Mouse (Mus musculus) gastrocnemius, postnatal 4 days (tissue): ENCODE results near the gene Igf1. TPM values are rescaled to one million over a fixed set of nuclear protein-coding genes. Genes with fewer than 3 reads are reported as not detected.

ENCODE experiments used
- DNase-seq, 2 experiments: peaks; one replicate each; pipeline ENCODE4 v3.0.0; 2021 to 2022; ENCODE audit warnings: low spot score in 2 of 2, mixed read lengths in 2 of 2
- total RNA-seq, 2 experiments: library from RNA; stranded (reverse); gene quantifications; 2 replicates each; pipeline ENCODE4 v1.2.3; 2021

The Igf1 gene
- total RNA-seq, 2 experiments from 2014 or later: 178 TPM

DNA sequence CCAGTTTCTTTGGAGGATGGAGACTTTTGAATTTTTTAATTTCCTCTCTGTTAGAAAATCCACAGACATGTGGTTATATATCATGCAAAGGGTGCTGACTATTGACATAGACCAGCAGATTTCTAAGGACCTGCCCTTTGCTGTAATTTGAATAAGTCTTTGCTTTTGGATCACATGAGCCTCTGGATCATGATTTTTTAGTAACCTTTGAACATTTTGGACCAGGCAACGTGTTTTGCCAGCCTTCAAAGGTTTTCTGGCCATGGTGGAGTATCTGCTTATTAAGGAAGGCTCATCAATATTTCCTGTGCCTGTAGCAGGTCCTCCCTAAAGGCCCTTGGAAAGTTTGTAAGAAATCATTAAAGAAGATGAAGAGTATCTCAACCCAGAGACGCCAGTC, 37.3 kb downstream of the Igf1 start:
- no peak for DNase-seq

DNA sequence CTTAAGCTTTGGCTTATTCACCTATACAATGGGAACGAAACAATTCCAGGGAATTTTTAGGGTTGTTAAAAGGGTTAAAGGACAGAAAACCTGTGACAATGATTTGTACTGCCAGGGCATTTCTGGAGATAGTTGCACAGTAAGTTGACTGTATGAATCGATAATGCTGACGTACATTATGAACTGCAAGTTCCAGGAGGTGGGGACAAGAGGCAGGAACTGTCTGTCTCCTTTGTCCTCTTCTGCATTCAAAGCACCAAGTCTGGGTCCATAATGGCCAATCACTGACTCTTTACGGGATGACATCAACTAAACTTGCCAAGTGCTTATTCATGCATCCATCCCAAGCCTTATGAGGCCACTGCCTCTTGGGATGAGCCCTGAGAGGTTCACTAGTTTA, 39.3 kb downstream of the Igf1 start:
- no peak for DNase-seq

DNA sequence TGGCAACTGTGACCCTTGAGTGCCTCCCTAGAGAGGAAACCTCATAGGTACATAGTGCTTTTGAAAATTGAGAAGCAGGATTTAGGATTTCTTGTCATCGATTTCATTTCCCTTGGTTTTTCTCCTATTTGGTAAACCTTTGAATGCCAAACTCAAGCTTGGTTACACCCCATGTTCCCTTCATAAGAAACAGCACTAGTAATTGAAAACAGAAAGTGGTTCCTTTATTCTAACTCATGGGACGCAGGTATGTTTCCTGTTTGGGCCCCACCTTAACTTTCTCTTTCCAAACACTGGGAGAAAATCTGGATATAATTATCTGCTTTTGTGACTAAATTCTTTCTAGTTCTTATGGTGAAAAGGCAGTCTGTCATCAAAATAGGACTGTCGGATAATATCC, 40.8 kb downstream of the Igf1 start:
- no peak for DNase-seq

DNA sequence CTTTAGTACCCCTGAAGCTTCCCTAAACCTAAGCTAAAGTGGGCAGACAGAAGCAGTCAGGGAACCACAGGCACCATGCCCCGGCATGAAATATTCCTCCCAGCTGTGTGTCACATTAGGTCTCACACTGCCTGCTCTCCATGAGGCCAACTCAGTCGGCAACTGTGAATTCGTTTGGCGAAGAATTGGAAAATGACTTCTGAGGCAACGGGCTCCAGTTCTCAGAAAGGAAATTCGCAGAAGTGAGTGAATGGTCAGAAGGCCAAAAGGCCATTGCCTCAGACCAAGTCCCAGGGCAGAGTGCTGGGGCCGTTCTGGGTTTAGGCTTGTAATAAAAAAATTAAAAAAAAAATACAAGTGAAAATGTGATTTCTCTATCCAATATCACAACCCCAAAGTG, 43.9 kb downstream of the Igf1 start:
- peak in 1 of 2 experiments; percentile 55 for DNase-seq

DNA sequence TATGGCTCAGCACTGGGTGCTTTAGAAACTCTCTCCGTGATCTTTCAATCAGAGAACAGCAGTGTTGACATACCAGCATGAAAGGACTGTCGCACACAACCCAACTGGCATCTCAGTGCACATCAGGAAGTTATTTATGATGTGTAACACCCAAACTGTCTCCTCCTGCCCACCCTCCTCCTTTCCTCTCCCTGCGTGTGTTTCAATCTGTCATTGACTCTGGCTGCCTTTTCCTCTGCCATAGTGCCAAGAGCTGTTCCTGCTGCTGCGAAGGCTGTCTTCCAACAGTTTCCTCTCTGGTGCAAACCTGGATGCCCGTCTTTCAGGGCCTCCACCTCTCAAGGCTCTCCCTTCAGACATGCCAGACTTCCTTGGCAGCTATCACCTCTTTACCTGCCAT, 46.3 kb downstream of the Igf1 start:
- no peak for DNase-seq

DNA sequence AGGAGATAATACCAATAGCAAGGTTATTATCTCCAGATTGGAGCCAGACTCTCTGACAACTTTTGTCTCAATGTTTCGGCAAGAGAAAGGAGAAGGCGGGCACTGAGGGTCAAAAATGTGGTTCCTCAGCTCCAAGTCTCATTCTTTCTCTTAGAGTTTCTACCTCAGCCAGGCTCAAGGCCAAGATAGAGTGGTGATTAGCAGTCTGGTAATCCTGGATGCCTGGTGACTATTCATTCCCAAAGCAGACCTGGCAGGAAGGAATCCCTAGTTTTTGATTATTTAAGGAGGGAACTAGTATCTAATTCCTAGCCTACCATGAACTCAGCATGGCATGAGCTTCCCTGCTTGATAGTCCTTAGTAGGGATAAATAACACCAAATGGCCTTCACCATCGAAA, 47.0 kb downstream of the Igf1 start:
- DNase-seq: no peak

DNA sequence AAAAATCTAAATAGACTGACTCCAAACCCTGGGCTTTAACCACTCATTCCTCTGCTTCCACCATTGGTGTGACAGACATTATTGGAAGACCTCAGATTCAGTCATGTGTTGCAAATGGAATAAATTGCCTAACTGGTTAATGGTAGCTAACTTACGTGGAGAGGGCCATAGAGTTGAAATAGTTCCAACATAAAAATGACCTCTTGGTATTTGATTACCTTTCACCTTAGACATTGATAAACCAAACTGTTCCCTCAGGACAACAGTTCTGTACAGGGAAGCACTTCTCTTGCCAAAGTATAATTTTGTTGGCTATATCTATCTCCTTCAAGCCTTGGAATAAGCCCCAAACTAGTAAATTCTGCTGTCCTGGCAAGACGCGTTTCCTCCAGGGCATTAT, 48.1 kb downstream of the Igf1 start:
- DNase-seq: no peak

DNA sequence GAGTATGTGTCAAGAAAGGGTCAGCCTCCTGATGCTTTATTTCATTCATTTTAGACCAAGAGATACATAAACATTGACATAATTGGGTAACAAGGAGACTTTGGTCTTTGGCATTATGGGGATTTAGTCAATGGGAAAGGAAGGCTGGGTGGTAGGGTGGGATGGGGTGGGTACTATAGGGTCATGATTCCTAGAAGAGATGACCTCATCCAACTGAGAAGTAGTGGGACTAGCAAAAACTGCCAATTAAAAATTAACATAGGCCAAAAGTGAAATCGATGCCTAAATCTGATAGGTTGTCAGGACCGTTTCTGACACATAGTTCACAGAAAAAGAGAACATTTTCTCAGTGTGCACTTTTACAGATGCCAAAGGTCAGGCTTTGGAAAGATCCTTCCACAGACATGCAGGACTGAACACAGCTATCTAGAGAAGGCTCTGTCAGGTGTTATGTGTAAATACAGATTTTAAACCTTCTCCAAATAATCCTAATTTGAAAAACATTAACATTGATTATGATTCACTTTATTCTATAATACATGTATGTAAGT, 48.8 kb downstream of the Igf1 start:
- DNase-seq: no peak

DNA sequence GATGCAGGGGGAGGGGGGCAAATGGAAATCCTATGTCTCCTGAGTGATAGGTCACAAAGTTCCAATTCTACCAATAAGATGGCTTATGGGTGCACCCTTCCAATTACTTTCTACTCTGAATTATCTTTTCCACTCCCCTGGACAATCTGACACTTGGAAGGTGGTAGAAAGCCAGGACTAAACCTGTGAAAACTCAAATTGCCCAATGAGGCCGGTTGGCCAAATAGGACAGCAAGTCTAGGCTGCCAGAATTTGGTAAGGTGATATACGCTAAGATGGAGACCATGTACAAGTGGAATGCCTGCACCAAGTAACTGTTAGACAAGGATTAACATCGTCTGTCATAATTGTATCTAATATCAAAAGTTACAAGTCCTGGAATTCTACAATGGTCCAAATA, 55.8 kb downstream of the Igf1 start:
- DNase-seq: no peak

DNA sequence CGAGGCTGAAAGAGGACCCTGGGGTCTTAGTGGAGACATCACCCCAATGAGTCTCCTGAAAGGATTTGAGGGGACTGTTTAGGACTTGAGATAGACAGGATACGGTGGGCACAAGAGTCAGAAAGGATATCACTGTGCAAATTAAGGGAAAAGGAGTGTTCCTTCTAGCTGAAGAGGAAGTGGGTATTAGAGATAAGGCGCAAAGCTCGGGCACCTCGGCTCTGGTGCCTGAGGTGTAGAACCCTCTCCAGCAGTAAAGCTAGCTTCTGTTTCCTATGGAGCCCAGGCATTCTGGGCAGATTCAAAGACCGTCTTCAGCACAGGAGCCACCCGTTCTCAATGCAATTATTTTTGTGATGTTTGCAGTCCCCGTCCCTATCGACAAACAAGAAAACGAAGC, 56.9 kb downstream of the Igf1 start:
- DNase-seq: no peak

DNA sequence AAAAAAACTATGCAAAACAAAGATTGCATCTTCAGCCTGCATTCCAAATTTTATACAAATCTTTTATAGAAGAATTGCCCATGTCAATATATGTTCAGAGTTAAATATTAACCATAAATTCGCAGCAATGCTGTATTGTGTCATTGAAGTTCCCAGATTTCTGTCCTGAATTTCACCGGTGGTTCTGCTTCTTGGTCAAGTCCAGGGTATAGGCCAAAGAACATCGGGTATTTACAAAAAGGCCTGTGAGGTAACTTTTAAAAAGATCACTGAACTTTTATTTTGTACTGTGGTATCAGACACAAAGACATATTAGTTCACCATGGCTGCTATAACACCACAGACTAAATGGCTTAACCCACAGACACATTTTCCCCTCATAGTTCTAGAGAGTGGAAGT, 57.7 kb downstream of the Igf1 start:
- no peak for DNase-seq

DNA sequence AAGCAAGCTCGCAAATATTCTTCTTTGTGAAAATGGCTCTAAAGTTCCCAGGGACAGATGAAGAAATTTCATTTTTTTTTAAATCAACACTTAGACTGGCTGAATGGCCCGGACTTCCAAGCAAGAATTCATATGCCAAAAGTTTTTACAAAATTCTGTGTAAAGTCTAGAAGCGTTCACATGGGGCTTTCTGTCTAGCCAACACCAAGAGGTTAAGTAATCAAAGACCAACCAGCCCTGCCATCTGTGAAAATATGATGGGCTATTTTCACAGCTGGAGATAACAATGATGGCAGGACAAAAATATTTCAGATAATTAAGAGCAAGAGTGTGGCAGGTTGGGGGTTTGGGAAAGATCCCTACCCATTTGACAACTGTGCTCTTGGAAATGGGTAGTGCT, 64.2 kb downstream of the Igf1 start:
- DNase-seq: no peak

DNA sequence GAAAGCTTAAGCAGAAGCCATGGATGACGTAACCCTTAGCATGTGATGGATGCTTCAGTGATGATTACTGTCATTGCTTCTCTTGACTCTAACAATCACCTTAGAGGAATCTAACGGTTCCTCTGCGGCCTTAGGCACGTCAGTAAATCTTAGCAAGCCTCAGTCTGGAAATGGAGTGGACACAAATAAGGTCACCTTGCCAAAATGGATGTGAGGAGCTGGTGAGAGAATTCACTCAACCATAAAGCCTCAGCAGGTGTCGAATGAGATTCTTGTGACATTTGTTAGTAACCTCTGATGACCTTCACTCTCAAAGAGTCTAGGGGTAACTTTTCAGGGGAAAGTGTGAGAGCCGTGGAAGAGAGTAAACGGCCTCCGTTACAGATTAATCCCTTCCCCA, 68.5 kb downstream of the Igf1 start:
- DNase-seq: no peak

DNA sequence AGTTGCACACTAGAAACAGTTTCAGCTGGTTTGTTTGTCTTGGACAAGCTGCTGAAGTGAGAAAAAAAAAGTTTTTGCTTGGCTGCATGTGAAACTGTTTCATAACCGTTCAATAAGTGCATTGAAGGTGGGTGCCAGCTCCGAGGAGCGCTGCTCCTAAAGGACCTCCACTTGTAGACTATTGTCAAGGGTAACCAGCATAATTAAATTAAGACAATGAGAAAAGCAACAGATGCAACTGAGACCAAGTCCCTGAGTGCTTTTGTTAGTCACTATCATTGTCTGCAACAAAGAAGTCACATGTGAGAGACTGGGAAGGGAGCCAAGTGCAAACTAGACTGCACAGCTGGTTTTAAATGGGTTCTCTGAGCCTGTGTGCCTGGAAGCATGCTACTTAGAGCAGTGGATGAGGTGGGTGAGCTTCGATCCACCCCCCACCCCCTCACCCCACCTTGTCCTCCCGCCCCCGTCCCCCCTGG, 69.1 kb downstream of the Igf1 start:
- peak; percentile 20 to 70 for DNase-seq

DNA sequence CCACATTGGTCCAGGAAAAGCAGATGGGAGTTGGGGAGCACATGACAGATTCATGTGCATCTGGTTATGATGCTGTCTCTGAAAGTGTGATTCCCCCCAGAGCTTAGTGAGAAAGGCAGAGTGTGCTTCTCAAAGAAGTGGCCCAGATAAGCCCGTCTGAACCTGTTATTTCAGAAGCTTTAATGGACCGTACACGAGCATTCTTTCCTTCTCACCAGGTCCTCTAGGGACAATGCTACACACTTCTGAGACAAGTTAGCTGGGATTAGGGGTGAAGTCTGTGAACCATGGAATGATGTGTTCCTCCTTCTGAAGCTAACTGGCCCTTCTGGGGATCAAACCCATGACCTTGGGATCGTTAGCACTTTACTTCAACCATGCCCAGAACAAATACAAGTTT, 90.1 kb downstream of the Igf1 start:
- no peak for DNase-seq

DNA sequence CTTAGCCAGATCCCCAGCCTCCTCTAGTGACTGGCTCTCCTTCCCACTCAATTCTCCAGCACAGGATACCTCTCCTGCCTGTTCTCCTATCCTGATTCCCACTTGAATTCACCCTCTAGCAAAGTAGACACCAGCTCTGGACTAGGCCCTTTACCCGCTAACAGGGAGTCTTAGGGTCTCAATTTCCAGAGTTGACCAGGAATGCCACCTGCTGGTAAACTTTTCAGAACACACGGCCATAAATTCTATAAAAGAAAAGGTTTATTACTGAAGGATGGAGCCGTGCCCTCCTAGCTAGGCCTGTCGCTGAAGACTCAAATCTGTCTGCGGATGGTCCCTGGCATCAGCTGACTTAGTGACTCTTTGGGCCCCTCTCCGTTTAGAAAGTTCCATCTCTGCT, 113.5 kb downstream of the Igf1 start:
- no peak for DNase-seq

DNA sequence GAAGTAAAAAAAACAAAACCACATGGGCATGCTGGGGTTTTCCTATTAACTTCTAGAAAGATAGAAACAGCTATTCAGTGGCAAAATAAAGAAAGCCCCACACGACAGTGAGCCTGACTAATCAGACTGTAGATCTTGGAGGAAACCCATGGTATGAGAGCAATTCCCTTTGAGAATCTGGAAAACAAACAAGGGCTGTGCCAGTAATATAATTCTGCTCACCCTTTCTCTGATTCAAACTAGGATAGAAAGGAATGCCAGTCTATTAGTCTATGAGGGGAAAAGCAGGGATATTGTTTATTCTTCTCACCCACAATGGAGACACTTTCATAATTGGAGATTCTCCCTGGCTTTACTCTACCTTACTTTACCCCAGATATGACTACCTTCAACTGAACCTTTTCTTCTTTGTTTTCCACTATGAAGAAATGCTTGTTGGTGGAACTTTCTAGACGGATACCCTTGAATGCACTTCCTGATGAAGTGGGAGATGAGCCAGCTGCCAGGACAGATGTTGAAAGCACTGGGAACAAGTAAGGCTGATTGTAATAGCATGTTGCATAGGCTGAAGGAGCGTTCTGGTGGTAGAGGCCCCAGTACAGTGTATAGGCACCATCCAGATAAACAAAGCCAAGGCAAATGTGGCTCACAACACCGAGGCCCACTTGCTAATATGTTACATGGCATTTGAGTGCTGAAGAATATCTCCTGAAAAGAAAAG, 116.0 kb downstream of the Igf1 start:
- DNase-seq: no peak

DNA sequence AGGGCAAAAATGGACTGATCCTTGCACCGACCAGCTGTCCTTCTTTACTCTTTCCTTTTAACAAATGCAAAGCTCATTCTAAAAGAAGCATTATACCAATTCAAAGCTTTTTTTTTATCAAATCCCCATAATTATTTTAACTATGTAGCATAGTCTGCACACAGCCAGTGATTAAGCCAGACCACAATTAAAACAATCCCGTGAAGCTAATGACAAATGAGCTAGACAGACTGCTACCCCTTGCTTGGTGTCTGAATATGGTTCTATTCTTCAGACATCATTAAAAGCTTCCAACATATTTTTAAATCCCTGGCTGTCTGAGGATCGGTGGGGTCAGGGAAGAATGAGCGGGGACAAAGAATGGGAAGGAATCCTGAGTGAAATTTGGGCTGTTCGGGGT, 127.3 kb downstream of the Igf1 start:
- DNase-seq: no peak

DNA sequence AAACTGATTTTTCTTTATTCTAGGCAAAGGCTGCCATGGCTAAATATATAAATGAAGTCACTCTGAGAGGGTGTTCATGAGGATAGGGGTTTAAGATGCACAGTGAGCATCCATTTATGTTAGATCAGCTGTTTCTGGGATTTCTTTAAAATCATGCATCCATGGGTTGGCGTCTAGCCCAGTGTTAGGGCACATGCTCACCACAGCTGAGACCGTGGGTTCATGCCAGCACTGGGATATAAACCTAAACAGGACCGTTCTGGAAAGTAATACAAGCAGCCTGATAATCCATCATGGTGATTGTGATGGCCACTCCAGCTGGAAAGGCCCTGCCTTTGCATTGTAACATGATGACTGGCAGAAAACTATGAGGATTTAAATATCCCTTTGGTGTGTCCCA, 128.1 kb downstream of the Igf1 start:
- DNase-seq: no peak
